Mouse (Mus musculus): ENCODE results near the gene Ripor2. TPM values are rescaled to one million over a fixed set of nuclear protein-coding genes. Genes with fewer than 3 reads are reported as not detected.

The Ripor2 gene
- polyA plus RNA-seq, 1 experiment from 2014 or later: 18.6 TPM

DNA sequence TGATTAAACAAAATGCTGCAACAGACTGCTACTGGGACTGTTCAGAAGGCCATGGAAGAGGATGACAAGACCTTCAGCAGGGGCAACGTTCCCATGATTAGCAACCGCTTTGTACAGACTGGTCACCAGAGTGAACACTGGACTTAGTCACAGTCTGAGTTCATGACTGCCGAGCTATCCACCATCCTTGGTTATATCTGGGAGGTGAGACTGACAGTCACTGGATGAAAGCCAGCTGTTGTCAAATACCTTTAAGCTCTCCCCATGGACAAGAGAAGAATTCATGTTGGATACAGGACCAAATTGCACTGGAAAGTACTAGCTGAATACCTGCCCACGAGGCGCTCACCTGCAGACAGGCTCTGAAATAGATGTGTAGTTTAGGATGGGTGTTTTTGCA lies 2.4 kb downstream of the Ripor2 start:
- DNase-seq (ENCODE audit: low spot score): no peak

DNA sequence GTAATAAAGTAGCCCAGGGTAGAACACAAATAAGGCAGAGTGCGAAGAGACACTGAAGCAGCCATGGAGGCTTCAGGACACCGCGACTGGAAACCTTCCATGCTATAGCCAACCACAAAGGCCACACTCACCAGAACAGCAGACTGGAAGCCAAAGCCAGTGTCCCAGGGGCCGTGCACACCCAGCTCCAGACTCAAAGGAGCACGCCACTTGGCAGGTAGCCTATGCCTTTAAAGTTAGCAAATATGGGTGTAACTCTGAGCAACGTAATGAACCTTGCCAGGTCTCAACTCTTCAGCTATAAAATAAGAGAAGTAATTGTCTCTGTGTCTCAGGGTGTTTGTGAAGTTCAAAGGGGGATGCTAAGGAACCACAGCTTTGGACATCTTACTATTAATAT lies 2.9 kb downstream of the Ripor2 start:
- DNase-seq (ENCODE audit: low spot score): no peak

DNA sequence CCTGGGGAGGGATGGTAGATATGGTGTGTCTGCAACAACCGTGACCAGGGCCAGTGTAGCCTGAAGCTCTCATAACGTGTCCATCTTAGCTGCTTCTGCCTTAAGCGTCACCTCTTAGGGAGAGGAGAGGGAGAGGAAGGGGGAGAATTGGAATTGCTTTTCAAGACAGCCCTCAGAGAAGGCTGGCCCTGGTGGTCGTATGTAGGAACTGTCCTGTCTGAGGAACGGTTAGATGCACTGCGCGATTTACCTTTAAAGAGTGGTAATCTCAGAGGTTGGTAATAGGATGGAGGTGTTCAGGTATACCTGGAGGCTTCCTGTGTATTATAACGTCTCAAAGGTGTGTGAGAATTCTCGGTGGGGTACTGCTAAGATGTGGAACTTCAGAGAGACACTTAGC lies 3.4 kb downstream of the Ripor2 start:
- no peak for DNase-seq (ENCODE audit: low spot score)

DNA sequence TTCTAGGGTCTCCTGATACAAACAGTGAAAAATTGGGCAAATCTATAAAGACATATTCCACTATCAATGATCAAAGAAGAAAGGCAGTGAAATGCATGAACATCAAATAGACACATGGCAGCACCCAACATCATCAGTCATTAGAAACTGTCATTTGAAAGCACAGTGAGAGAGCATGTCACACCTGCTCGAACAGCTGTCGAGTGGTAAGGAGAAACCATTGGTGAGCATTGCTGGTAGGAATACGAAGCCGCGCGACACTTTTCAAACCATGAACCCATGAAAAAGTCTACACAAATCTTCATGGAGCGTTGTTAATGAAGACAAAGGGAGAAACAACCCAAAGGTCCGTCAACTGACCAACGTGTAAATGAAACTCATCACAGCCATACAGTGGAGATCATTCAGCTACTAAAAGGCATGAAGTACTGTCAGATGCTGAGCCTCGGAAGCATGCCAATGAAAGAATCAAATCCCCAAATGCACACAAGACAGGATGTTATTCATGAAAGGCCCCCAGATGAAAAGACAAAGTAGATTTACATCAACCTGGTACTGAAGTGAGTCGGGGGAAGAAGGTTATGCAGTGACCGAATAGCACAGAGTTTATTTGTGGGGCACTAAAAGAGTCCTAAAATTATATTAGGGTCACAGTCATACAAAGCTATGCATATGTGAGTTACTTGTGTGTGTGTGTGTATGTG lies 5.4 kb downstream of the Ripor2 start:
- peak; percentile 31 for DNase-seq (ENCODE audit: low spot score)

DNA sequence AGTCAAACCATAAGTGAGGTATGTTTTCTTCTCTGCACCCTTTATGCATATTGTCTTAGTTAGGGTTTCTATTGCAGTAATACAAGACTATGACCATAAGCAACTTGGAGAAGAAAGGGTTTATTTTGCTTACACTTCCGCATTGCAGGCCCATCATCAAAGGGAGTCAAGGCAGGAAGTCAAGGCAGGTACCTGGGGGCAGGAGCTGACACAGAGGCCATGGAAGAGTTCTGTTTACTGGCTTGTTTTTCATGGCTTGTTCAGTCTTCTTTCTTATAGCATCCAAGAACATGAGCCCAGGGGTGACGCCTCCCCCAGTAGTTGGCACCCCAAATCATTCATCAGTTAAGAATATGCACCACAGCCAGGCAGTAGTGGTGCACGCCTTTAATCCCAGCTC lies 6.6 kb downstream of the Ripor2 start:
- DNase-seq (ENCODE audit: low spot score): no peak

DNA sequence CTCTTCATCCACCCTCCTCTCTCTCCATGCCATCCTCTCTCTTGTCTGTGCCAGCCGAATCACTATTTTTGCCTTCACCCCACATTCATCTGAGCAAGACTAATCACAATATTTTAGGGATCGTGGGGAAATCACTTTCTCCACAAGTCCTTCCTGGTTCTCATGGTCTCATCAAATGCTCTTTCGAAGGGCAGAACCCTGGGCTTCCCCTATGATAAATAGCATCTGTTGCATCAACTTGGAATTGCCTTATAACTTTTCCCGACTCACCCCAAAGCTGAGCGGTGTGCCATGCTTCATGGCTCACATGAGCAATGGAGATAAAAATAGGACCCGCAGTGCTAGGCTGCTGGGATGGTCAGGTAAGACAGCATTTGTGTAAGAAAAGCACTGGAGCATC lies 9.7 kb downstream of the Ripor2 start:
- no peak for DNase-seq (ENCODE audit: low spot score)

DNA sequence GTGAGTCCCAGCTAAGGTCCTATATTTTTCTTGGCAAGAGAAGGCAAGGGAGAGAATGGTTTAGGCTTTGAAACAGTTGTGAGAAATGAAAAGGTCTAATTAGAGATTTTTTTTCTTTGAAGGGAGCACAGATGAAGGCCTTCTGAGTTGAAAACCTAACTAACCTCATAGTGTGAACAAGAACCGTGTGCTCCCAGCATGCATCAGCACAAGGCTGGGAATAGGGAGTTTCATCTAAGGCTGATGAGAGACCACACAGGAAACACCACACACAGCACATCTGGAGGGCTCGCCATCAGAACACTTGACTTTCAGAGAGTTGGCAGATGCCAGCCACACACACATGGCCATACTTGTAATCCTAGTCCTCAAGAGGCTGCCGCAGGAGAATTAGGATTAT lies 12.3 kb downstream of the Ripor2 start:
- DNase-seq (ENCODE audit: low spot score): peak; percentile 47

DNA sequence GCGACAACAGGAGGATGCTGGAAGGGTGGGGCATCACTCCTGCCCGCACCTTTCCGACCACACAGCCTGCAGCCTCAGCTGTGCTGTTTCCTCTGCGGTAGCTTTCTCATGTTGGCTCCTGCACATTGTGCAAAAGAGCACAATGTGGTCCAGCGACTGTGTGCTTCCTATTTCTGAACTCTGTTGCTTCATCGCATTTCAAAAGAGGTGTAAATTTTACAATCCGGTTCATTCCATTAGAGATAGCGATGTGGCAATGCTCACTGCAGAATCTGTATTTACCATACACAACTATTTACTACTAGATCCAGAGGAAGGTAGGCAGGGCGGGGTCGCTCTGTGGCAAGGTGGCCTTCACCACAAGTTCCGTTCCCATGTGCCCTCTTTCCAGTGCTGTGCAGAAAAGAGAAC lies 17.6 kb downstream of the Ripor2 start:
- DNase-seq (ENCODE audit: low spot score): peak; percentile 86

DNA sequence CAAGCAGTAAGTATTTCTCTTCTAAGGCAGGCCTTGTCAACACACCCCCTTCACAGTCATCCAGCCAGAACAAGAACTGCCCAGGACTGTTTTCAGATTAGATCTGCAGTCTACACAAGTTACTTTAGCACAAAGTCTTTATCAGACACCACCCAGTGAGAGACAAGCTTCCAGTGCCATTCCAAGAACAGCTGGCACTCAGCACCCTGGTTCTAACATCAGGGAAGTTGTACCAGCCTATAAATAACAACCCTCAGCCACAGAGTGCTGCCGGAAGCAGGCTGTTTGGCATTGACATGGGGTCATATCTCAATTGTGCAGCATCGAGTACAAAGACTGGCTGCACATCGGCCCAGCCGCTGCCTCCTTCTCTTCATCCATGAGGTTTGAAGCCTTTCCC lies 21.0 kb downstream of the Ripor2 start:
- DNase-seq (ENCODE audit: low spot score): peak; percentile 62

DNA sequence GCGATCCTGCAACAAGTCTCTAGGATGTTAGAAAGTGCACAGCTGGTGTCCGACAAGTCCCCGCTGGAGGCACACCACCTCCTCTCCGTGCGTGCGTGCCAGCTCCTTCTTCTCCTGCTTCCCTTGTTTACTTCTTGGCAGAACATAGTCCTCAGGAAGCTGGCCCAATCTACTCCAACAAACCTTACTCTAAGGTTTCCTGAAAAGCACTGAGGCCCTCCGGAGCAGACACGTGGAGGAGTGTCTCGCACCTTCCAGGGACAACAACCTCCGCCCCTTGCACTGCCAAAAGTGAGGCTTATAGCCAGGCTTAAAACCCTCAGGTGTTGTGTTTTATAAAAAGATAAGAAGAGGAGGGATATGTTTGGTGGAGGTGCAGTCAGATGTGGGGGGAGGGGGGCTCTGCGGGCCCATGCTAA lies 21.6 kb downstream of the Ripor2 start:
- DNase-seq (ENCODE audit: low spot score): peak; percentile 25

DNA sequence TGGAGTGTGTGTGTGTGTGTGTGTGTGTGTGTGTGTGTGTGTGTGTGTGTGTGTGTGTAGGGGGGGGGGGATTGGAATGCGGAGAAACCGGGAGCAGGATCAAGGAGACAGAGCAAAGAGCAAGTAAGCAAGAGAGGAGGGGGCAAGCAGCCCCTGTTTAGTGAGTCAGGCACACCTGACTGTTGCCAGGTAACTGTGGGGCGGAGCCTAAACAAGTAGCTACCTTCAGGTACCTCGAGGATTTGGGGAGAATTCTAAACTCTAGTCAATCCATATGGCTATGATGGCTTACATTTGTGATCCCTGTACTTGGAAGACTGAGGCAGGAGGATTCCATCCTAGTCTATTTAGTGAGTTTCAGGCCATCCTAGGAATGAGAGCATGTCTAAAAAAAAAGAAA lies 22.1 kb downstream of the Ripor2 start:
- no peak for DNase-seq (ENCODE audit: low spot score)

DNA sequence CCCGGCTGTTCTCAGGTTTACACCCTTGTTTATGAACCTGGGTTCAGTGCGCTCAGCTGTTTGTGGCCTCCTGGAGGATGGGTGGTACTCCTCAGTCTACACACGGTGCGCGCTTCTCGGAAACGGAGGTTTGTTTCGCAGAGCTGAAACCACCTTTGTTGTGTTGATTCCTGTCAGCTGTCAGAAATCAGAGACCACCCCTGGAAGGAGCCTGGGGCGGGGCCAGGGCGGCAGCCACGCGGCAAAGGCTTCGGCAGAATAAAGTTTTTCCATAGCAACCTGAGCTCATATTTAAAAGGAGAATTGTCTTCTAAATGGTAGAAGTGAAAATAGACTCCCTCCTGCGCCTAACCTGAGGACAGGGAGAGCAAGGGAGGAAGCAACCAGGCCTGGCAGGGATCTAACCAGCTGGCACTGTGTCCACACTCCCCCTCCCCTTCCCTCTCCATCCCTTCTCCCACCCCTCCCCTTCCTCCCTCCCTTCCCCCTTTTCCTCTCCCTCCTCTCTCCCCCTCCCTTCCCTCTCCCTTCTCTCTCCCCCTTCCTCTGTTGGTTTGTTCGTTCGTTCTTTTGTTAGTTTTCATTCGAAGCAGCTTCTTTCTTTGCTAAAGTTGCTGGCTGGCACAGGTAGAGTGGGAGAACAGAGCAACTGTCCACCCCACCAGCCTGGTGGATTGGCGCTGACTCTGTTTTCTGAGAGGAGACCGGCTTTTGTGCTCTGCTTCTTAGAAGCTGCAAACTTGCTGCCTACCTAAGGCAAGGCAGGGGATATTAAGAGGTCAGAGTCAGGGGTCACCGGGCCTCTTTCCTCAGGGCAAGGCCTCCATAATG lies 23.0 kb downstream of the Ripor2 start:
- DNase-seq (ENCODE audit: low spot score): peak; percentile 92

DNA sequence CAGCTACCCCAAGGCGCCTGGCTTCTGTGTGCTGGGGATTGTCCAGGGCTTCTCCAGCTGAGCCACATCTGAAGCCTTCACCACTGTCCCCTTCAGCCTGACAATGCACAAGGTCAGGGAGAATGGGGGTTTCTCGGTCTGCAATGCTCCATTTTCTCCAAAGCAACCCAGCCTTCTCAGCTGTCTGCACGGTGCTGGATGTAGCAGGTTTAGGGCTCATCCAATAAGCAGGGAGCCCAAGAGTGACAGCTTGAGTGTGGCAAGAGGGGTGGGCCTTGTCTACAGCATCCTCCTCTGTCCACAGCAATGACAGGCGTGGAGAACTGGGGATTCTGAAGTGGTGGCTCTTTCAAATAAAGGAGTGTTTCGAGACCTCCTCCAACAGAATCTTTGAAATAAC lies 23.8 kb downstream of the Ripor2 start:
- DNase-seq (ENCODE audit: low spot score): no peak

DNA sequence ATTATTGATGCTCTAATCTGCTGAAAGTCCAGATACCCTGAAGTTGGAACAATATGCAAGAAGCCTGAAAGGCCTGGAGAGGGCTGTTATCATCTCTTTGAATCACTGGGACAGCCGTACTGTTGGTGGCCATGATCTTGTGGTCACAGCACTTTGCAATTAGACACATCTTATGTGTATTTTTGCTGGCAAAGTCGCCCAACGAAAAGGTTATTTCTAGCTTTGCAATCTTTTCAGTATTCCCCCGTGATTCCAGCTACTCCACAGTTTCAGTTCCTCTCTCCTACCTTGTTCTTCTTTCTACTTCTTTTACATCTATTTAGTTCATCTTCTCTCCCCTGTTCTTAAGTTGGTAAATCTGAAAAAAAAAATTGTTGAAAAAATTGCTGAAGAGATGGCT lies 26.0 kb downstream of the Ripor2 start:
- no peak for DNase-seq (ENCODE audit: low spot score)

DNA sequence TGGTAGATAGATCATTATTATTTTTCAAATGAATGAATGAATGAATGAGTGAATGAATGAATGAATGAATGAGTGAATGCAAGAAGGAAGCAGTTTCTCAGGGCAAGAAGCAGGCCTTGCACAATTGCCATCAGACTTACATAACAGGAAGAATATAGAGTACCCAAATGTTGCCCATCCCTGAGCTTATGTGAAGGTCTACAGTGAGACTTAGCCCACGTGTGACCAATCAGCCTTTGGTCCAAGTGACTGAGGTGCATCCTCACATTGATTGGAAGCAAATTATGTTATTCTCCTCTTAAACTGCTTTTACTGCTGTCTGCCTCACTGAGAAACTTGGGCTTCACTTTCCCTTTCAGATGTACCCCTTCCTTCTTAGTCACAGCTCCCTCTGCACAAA lies 26.7 kb downstream of the Ripor2 start:
- no peak for DNase-seq (ENCODE audit: low spot score)

DNA sequence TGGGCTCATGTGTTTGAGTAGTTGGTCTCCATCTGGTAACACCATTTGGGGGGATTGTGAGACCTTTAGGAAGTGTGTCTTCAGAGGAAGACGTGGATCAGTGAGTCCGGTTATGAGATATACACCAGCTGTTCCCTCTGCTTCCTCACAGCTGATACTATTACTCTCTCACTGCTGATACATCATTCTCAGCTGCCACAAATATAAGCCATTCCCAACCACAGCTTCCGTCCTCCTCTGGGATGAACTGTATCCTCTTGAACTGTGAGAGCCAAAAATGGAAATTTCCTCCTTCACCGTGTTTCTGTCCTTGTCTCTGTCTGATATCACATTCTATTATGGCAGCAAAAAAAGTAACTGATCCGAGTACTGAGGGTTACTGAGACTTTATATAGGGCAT lies 28.9 kb downstream of the Ripor2 start:
- DNase-seq (ENCODE audit: low spot score): no peak

DNA sequence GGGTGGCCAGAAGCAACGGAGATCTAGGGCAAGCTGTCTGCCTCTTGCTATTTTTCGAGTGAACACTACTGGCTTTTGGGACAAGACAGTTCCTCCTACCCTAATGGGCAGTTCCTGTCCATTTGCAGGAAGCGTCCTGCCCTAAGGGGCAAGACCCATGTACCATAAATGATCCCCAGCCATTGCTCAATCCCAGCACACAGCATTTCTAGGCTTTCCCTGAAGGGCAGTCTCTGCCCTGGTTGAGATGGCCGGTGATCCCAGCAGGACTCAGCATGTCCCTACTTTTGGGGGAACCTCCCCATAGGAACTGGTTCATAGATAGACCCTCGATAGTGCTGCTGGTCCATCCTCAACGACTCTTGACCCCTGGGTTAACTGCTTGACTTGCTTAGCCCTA lies 31.0 kb downstream of the Ripor2 start:
- DNase-seq (ENCODE audit: low spot score): no peak

DNA sequence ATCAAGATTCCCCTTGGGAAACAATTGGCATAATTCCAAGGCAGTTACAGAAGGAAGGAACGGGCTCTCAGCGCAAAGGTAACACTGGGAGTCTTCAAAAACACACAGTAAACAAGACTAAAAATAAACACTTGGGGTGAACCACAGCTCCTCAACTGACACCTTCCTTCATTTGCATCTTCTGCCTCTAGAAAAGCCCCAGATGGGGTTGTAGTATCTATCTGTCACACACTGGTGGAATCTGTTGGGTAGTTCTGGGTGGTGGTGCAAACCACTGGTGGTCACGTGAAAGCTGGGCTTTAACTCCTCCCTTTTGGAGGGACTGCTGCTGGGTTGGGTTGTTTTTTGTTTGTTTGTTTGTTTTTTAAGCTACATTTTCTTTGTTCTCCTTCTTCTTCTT lies 31.4 kb downstream of the Ripor2 start:
- DNase-seq (ENCODE audit: low spot score): peak; percentile 56

DNA sequence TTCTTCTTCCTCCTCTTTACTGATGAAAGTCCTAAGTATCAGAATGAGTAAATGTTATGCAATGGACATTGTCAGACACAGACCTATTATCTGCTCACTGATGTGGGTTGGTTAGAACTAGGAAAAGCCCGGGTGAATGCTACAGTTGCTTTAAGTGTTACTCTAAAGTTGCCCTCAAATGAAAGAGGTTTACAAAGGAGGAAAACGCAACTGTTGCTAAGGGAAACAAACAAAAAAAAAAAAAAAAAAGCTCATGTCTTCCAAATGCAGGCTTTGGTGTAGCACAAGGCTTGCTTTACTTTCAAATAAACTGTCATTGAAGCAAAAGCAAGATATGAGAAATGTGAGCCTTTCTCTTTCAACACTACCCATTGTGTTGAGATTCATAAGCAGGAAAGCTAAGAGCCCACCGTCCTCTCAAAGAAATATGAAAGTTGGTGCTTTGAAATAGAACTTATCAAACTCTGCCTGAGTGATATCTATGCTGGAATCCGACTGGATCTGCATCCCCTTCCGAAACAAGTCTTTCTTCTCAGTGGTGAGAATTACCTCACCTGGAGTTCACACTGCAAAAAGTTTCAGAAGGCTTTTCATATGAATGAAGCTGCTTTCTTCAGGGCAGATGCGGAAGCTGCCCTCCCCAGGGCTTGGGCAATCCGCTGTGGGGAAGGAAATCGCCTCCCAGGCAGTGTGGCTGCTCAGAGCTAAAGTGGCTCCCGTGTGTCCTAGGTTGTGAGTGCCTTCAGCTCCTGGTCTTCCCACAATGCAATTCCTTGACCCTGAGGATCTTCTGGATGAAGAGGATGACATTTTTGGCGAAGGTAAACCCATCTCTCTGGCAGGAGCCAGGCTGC lies 32.2 kb downstream of the Ripor2 start:
- peak; percentile 62 for DNase-seq (ENCODE audit: low spot score)

DNA sequence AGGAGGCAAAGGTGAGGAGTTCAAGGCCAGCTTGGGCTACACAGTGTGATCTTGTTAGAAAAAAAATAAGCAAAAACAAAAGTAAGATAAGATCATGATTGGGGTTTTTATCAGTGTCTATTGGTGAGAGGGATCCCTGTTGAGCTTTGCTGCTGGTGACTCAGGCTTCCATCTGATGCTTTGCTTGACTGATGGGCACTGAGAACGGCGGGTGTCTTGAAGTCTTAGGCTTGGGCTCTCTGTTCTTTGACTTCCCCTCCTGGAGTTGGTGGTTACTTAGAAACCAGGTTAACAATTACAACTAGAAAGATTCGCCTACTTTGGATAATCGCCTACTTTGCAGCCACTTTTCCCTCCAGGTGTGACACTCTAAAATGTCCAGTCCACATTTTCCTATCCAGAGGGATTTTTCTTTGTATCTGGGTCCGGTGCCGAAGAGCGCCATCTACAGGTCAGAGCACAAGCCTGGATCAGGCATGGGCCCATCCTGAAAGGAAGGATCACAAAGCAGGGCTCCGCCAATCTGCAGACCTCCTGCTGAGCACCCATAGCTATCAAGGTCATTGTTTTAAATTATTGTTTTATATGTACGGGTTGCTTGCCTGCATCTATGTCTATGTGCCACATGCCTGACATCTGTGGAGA lies 34.1 kb downstream of the Ripor2 start:
- peak; percentile 41 for DNase-seq (ENCODE audit: low spot score)

DNA sequence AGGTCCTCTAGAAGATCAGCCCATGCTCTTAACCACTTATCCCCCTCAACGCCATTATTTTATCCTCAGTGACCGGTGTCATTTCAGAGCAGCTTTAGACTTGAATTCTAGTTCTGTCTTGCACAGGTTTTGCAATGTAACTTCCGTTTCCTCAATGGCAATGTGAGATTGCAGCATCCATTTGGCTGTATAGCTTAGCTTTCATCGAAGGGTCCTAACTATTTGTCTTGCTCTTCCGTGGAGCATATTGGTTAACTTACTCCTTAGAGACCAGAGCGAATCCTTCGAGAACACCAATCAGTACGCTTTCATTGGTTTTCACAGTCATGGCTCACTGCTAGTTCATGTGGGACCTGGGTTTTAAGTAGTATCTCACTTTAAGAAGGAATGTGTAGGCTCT lies 34.7 kb downstream of the Ripor2 start:
- no peak for DNase-seq (ENCODE audit: low spot score)
